Mouse (Mus musculus) CH12.LX (cell line): ENCODE measurements at regions not wholly inside any gene's neighbourhood (a gene's known extent, or its start where the extent isn't known, plus 50 kb on each side); places are given as distances from the start of the nearest gene placed in this dataset.

Source experiments
- DNase-seq: peaks from one replicate; pipeline ENCODE4 v3.0.0-alpha.2; 2013; ENCODE audit errors: extremely low read depth
- H3K27ac ChIP-seq: 2 replicates; pipeline ENCODE4 v1.5.1; 2012; ENCODE audit warnings: low read depth, mild to moderate bottlenecking, control low read depth, moderate library complexity; ENCODE audit not compliant: insufficient read depth
- H3K27me3 ChIP-seq: replicated peaks from 2 replicates; pipeline ENCODE3; 2012; ENCODE audit warnings: inconsistent platforms
- H3K36me3 ChIP-seq, 2 experiments: replicated peaks in 1 of 2; 2 replicates each; pipeline versions ENCODE3 to v1.6.1; 2012; ENCODE audit warnings: inconsistent platforms in 1 of 2, low read length in 1 of 2, mild to moderate bottlenecking in 1 of 2, mixed read lengths in 1 of 2, moderate library complexity in 1 of 2; ENCODE audit not compliant: control insufficient read depth in 1 of 2, insufficient read depth in 1 of 2
- H3K4me1 ChIP-seq, 2 experiments: 2 replicates each; pipeline ENCODE4 v1.6.1; 2012; ENCODE audit warnings: inconsistent platforms in 1 of 2, moderate library complexity in 1 of 2; ENCODE audit not compliant: insufficient read depth in 2 of 2, control insufficient read depth in 1 of 2
- H3K4me2 ChIP-seq: 2 replicates; pipeline ENCODE4 v1.6.1; 2012; ENCODE audit warnings: low read depth, mild to moderate bottlenecking, control low read depth; ENCODE audit not compliant: poor library complexity, insufficient read depth, severe bottlenecking
- H3K4me3 ChIP-seq, 3 experiments: fragments of 150-350 bp in 1 of 3; sonication (generic) in 1 of 3; replicated peaks in 1 of 3; 2 replicates each; pipeline versions ENCODE3 to v1.5.1; 2011 to 2012; ENCODE audit warnings: low read depth in 2 of 3, low read length in 2 of 3, mild to moderate bottlenecking in 2 of 3, moderate library complexity in 2 of 3, control low read depth in 1 of 3, improper control_type of control experiment in 1 of 3, inconsistent platforms in 1 of 3, mixed read lengths in 1 of 3; ENCODE audit not compliant: poor library complexity in 1 of 3
- H3K79me2 ChIP-seq: replicated peaks from 2 replicates; pipeline ENCODE4 v1.6.1; 2012; ENCODE audit warnings: mild to moderate bottlenecking, moderate library complexity; ENCODE audit not compliant: control insufficient read depth, poor library complexity, insufficient read depth, severe bottlenecking; ENCODE audit errors: extremely low read depth
- H3K9ac ChIP-seq: 2 replicates; pipeline ENCODE4 v1.6.1; 2012; ENCODE audit warnings: low read depth, mild to moderate bottlenecking, control low read depth, moderate library complexity; ENCODE audit not compliant: insufficient read depth
- H3K9me3 ChIP-seq: replicated peaks from 2 replicates; pipeline ENCODE3; 2012; ENCODE audit warnings: low read length, inconsistent platforms, mixed read lengths
- BHLHE40 ChIP-seq: IDR thresholded peaks from 2 replicates; pipeline ENCODE4 v1.6.1; 2011; ENCODE audit warnings: mild to moderate bottlenecking, low read depth, low read length, improper control_type of control experiment
- CHD1 ChIP-seq: IDR thresholded peaks from 2 replicates; pipeline ENCODE4 v1.6.1; 2012; ENCODE audit warnings: low read depth, low read length, improper control_type of control experiment, inconsistent platforms
- CTCF ChIP-seq, 2 experiments: IDR thresholded peaks in 1 of 2; conservative IDR thresholded peaks in 1 of 2; 2 replicates each; pipeline ENCODE4 v1.5.1; 2011 to 2012; ENCODE audit warnings: low read depth in 2 of 2, low read length in 2 of 2, improper control_type of control experiment in 1 of 2, inconsistent platforms in 1 of 2, mild to moderate bottlenecking in 1 of 2, moderate library complexity in 1 of 2
- EP300 ChIP-seq: IDR thresholded peaks from 2 replicates; pipeline ENCODE4 v1.6.1; 2011; ENCODE audit warnings: low read length, improper control_type of control experiment
- HCFC1 ChIP-seq: IDR thresholded peaks from 2 replicates; pipeline ENCODE4 v1.6.1; 2012; ENCODE audit warnings: low read depth, mild to moderate bottlenecking, inconsistent platforms, low read length, improper control_type of control experiment
- IRF4 ChIP-seq: IDR thresholded peaks from 2 replicates; pipeline ENCODE4 v1.6.1; 2014; ENCODE audit warnings: low read depth, mild to moderate bottlenecking, inconsistent platforms, low read length, improper control_type of control experiment
- JUND ChIP-seq: conservative IDR thresholded peaks from 2 replicates; pipeline ENCODE4 v1.6.1; 2011; ENCODE audit warnings: low read depth, low read length, improper control_type of control experiment
- MAFK ChIP-seq: IDR thresholded peaks from 2 replicates; pipeline ENCODE4 v1.6.1; 2011; ENCODE audit warnings: low read length, improper control_type of control experiment; ENCODE audit not compliant: insufficient replicate concordance
- MAX ChIP-seq: IDR thresholded peaks from 2 replicates; pipeline ENCODE4 v1.6.1; 2011; ENCODE audit warnings: low read length, improper control_type of control experiment
- MEF2A ChIP-seq: IDR thresholded peaks from 2 replicates; pipeline ENCODE4 v1.6.1; 2014; ENCODE audit warnings: low read depth, mild to moderate bottlenecking, inconsistent platforms, low read length, improper control_type of control experiment, borderline replicate concordance
- MYC ChIP-seq: IDR thresholded peaks from 2 replicates; pipeline ENCODE4 v1.6.1; 2011; ENCODE audit warnings: low read depth, mild to moderate bottlenecking, improper control_type of control experiment, low read length
- NELFE ChIP-seq: IDR thresholded peaks from 2 replicates; pipeline ENCODE4 v1.6.1; 2011; ENCODE audit warnings: low read depth, low read length, improper control_type of control experiment
- PAX5 ChIP-seq: IDR thresholded peaks from 2 replicates; pipeline ENCODE4 v1.6.1; 2012; ENCODE audit warnings: low read length, inconsistent platforms, mixed read lengths
- POLR2A ChIP-seq: IDR thresholded peaks from 2 replicates; pipeline ENCODE4 v1.6.1; 2011; ENCODE audit warnings: low read depth, mild to moderate bottlenecking, improper control_type of control experiment, low read length
- RAD21 ChIP-seq: IDR thresholded peaks from 2 replicates; pipeline ENCODE4 v1.6.1; 2011; ENCODE audit warnings: low read depth, mild to moderate bottlenecking, low read length, improper control_type of control experiment, moderate library complexity
- RCOR1 ChIP-seq: conservative IDR thresholded peaks from 2 replicates; pipeline ENCODE4 v1.6.1; 2012; ENCODE audit warnings: low read depth, mild to moderate bottlenecking, inconsistent platforms, low read length, improper control_type of control experiment
- SMC3 ChIP-seq: IDR thresholded peaks from 2 replicates; pipeline ENCODE4 v1.6.1; 2011; ENCODE audit warnings: low read depth, low read length, improper control_type of control experiment
- UBTF ChIP-seq: IDR thresholded peaks from 2 replicates; pipeline ENCODE4 v1.6.1; 2012; ENCODE audit warnings: low read depth, mild to moderate bottlenecking, inconsistent platforms, low read length, improper control_type of control experiment, moderate library complexity
- USF1 ChIP-seq: IDR thresholded peaks from 2 replicates; pipeline ENCODE4 v1.6.1; 2014; ENCODE audit warnings: low read depth, mild to moderate bottlenecking, inconsistent platforms, low read length, improper control_type of control experiment
- USF2 ChIP-seq: conservative IDR thresholded peaks from 2 replicates; pipeline ENCODE4 v1.6.1; 2011; ENCODE audit warnings: low read depth, low read length, improper control_type of control experiment
- ZKSCAN1 ChIP-seq: IDR thresholded peaks from 2 replicates; pipeline ENCODE4 v1.6.1; 2012; ENCODE audit warnings: low read depth, inconsistent platforms, low read length, improper control_type of control experiment, borderline replicate concordance
- ZNF384 ChIP-seq: IDR thresholded peaks from 2 replicates; pipeline ENCODE4 v1.6.1; 2012; ENCODE audit warnings: low read depth, low read length, improper control_type of control experiment, inconsistent platforms
- dilution Hi-C: fragments of 300-500 bp; cut with MboI; formaldehyde crosslinking; loops from 2 replicates; pipeline ENCODE4 v1.14.3; 2020; ENCODE audit warnings: low sequenced_read_pairs; ENCODE audit not compliant: extremely low pct_unique_long_range_greater_than_20kb, extremely low pct_ligation_motif_present
- in situ Hi-C: fragments of 300-500 bp; cut with MboI; formaldehyde crosslinking; loops from 3 replicates; pipeline ENCODE4 v1.14.3; 2019; ENCODE audit warnings: low sequenced_read_pairs, low pct_ligation_motif_present, low pct_unique_long_range_greater_than_20kb, mixed read lengths

DNA sequence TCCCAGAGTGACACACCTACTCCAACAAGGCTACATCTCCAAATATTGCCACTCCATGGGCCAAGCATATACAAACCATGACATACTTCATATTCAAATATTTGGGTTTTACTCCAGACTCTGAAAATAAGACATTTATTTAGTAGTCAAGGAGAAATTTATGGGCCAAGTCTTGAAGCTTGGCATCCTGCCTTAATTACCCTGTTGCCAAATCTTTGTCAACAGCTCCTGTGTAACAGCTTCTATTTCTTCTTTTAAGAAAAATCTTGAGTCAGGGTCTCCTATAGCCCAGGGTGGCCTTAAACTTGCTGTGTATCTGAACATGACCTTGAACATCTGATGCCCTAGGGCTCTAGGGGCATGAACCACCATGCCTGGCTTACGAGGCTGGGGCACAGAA is 138.5 kb upstream of the Psmd7 start:
- no peak for DNase-seq
- H3K27ac ChIP-seq, result no peak overlapping the region
- in situ Hi-C loops, result no loop called here
- no peaks in the 10 kb centered on the region for H3K4me1 ChIP-seq
- H3K79me2 ChIP-seq, result no peaks in the 10 kb centered on the region
- no peak for TF ChIP-seq MAX
- TF ChIP-seq UBTF, result no peak
- no peak for TF ChIP-seq SMC3
- TF ChIP-seq MAFK, result no peak
- TF ChIP-seq POLR2A, result no peak
- TF ChIP-seq RAD21, result no peak
- no peak for TF ChIP-seq USF2
- no peak for TF ChIP-seq BHLHE40
- TF ChIP-seq CHD1, result no peak
- TF ChIP-seq NELFE, result no peak
- TF ChIP-seq, all 38 proteins: peak for 0
- Histone ChIP-seq H3K4me3 (no peak overlapping the region), H3K9ac (no peak overlapping the region), H3K27me3 (no peaks in the 10 kb centered on the region), H3K36me3 (no peaks in the 10 kb centered on the region), H3K4me2 (no peak overlapping the region), H3K9me3 (no peaks in the 10 kb centered on the region)
- dilution Hi-C loops, result no loop called here

DNA sequence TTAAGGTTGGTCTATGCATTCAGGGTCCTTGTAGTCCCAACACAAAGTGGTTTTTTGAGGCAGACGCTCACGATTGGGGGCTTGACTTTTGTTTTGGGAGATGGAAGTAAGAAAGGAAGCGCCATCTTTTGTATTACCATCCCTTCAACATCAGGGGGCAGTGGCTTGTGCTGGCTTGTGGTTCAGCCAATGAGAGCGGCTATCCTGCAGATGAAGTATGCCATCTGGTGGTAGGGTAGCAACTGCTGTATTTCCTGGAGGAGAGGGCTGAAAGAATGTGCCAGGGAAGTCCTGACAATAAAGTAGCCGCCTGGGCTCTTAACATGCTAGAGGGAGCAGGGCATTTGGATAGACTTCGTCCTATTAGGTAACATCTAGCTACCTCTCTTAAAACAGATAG is 139.0 kb upstream of the Psmd7 start:
- dilution Hi-C loops (no loop called here), in situ Hi-C loops (no loop called here)
- no peaks in the 10 kb centered on the region for H3K36me3 ChIP-seq
- H3K4me3 ChIP-seq, result no peak overlapping the region
- H3K9ac ChIP-seq, result no peak overlapping the region
- TF ChIP-seq CTCF (conservative IDR thresholded peaks at IDR 0.05 in 1 of 2, IDR thresholded peaks at IDR 0.05 in 1 of 2; ENCODE audit: low read depth in 2 of 2, low read length in 2 of 2) (peak in 1 of 2 experiments; percentile 85; a peak in 2 of 4 replicates), EP300 (no peak), IRF4 (no peak), RAD21 (peak; percentile 22), POLR2A (no peak), NELFE (no peak), SMC3 (peak; percentile 71)
- H3K4me1 ChIP-seq, result no peaks in the 10 kb centered on the region
- no peak overlapping the region for H3K4me2 ChIP-seq
- H3K27ac ChIP-seq, result no peak overlapping the region
- DNase-seq, result peak; percentile 17
- H3K79me2 ChIP-seq, result no peaks in the 10 kb centered on the region
- H3K9me3 ChIP-seq, result no peaks in the 10 kb centered on the region
- H3K27me3 ChIP-seq, result no peaks in the 10 kb centered on the region

DNA sequence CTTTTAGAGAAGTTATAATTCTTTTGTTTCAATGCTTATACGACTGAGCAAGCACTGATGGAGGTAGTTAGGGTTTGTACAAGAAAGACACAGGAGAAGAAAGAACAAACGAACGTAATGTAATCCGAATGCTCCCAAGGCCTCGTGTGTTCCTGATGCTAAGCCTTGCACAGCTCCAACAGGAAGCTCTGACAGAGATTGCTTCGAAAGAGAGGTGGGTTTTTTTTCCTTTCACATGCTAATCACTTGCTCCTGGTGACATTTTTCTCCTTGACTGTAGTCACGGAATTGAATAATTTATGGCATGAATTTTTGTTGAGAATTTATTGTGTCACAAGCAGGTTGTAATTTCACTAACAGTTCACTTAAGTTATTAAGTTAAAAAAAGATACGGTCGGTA is 150.8 kb upstream of the Psmd7 start:
- Histone ChIP-seq H3K36me3 (no peaks in the 10 kb centered on the region), H3K27me3 (no peaks in the 10 kb centered on the region), H3K27ac (no peak overlapping the region), H3K4me1 (no peaks in the 10 kb centered on the region), H3K9ac (no peak overlapping the region), H3K9me3 (peaks cover 2% of the 10 kb centered on the region), H3K4me2 (no peak overlapping the region), H3K79me2 (no peaks in the 10 kb centered on the region), H3K4me3 (no peak overlapping the region)
- dilution Hi-C loops (no loop called here), in situ Hi-C loops (no loop called here)
- DNase-seq, result no peak
- TF ChIP-seq RCOR1, result no peak
- no peak for TF ChIP-seq MYC
- TF ChIP-seq USF1, result no peak
- no peak for TF ChIP-seq NELFE
- no peak for TF ChIP-seq MAFK
- no peak for TF ChIP-seq MEF2A
- TF ChIP-seq ZNF384, result no peak
- TF ChIP-seq MAX, result no peak
- no peak for TF ChIP-seq JUND
- TF ChIP-seq PAX5, result no peak
- TF ChIP-seq HCFC1, result no peak
- no peak for TF ChIP-seq ZKSCAN1
